Mouse (Mus musculus) frontal cortex, adult (tissue): Measurements from ENCODE around the gene Mpv17l.
"Not testable (repeated sequence)": the region's sequence is repeated elsewhere in the genome, so short reads cannot be mapped to it uniquely, and the experiment has no call there.

Source experiments
- ATAC-seq: cut with Nextera tagmentation; 2 replicates; pipeline ENCODE4 v1.9.2; 2017; ENCODE audit warnings: mild to moderate bottlenecking, moderate library complexity, mixed read lengths; ENCODE audit not compliant: low TSS enrichment

Gene Mpv17l

DNA sequence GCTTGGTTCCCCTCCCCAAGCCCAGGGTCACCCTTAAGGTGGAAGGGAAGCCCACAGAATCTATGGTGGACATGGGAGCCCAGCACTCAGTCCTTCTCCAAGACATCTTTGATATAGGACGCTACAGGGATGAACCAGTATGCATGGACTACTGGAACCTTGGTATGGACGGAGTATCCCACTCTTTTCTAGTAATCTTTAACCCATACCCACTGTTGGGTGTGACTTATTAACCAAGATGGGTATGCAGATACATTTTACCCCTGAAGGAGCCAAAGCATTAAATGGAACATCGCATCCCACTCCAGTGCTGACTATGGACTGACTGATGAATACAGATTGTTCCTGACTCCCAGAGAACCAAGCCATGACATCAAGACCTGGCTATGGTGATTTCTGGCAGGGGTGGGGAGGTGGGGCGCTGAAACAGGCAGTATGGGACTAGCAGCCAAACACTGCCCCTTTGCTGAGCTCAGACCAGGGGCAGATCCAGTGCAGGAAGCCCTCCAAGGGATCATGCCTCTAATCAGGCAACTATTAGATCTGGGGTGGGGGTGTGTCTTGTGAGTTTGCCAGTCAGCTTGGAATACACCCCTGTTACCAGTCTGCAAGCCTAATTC is 24.6 kb downstream of the Mpv17l start:
- ATAC-seq = no peak

DNA sequence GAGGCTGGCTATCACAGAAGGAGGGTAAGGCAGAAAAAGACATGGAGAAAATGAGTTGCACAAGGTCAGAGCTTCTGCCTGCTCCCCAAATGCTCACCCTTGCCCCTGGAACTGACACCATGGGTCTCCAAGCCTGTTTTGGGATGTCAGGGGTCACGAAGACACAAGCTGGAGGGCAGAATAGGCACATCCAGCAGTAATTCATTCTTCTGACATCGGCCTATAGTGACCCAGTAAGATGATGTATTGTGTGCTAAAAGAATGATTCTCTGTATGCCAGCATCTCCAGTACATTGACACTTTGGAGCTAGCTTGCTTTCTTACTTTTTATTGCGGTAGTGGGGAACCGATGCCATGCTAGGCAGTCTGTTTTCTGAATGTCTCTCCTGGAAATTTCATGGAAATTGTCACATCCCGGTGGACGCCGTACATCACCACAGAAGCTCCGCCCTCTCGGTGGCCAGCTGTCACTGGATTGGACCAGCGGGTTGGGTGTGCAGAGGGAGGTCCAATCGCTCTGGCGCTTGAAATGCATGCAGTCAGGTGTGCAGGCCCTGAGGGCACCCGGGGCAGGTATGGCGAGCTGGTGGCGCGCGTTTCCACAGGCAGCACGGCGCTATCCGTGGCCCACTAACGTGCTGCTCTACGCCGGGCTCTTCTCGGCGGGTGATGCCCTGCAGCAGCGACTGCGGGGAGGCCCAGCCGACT is 37.3 kb downstream of the Mpv17l start:
- ATAC-seq = peak; percentile 99

DNA sequence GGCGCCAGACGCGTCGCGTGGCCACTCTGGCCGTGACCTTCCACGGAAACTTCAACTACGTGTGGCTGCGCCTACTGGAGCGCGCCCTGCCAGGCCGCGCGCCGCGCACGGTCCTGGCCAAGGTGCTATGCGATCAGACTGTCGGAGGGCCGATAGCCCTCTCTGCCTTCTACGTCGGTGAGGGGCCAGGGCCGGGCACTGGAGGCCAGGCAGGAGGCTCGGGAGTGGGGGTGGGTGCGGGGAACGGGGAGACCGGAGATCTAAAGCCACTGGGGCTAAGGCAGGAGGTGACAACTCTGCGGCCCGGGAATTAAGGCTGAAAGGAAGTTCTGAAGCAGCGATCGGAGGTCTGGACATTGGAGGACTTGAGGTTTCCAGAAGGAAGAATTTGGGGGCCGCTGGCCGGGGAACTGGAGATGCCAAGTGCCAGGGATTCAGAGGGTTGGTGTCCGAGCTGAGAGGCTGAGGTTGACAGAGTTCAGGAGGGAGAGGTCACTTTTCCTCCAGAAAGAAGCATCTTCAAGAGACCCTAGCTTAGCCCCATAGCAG is 38.0 kb downstream of the Mpv17l start:
- ATAC-seq = peak; percentile 36

DNA sequence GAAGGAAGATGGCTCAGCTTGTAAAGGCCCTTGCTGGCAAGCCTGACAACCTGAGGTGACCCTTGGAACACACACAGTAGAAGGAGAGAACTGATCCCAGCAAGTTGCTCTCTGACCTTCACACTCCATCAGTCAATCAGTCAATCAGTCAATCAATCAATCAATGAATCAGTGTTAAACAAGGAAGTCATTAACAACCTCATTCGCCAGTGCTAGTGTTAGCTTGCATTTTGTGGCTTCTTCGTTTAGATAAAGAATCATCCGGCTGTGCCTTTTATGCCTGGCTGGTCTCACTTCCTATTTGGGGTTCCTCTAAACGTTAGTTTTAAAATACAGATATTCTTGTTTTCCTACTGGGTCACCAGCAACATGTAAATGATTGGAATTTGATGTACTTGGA is 41.2 kb downstream of the Mpv17l start:
- ATAC-seq = no peak

DNA sequence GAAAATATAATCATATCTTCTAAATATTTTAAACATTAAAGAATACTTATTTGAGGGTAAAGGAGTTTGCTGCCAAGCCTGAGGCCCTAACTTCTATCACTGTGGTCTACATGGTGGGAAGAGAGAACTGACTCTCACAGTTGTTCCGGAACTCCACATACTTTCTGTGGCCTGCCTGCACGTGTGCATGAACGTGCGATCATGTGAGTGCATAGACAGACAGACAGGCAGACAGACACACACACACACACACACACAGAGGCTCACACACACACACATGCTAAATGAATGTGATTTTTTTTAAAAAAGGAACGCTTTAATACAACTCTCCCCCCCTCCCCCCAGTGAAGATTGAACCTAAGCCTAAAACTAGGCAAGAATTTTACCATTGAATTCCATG is 41.8 kb downstream of the Mpv17l start:
- no peak for ATAC-seq

DNA sequence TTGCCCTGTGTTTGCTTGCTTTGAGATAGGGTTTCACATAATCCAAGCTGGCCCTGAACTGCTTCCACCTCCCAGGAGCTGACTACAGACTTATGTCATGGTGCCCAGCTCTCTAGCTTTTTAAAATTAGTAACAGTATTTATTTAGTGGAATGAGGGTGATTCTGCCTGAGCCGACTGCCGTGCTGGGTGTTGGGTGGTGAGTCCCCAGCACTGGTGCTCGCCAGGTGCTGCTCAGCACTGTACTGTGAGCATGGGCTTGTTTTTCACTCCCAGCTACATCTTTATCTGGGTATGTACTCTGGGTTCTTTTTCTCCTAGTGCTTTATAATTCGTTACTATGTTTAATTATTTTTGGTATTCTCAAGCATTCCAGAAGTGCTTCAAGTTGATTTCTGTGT is 42.2 kb downstream of the Mpv17l start:
- no peak for ATAC-seq

DNA sequence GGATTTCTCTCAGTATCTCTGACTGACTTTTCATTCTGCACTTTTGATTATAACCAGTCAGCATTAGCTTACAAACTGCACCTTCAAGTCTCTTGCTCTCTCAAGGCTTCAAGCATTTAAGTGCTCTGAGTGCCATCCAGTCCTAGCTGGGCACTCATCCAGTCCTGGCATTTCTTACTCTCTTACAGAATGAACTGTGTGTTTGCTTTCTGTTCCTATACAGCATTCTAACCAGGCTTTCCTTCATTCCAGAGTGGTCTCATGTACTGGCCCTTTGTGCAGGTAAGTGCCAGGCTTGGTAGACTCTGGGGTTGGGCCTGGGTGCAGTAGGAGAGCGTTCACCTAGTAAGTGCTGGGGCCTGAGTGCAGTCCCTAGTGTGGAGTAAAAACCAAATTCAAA is 43.3 kb downstream of the Mpv17l start:
- no peak for ATAC-seq

DNA sequence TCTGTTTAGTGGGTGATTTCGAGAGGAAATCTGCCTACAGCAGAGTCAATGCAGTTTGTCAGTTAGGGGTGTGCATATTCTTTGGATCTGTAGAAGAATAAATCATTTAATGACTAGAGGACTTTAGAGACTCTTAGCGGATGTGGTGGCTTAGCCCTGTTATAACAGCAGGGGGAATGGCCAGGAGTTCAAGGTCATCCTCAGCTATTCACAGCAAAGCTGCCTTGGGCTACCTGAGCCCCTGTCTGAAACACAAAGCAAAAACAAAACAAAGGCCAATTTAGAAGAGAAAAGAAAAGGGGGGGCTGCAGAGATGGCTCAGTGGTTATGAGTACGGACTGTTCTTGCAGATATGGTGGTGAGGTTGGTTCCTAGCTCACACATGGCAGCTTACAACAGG is 48.3 kb downstream of the Mpv17l start:
- ATAC-seq = no peak

DNA sequence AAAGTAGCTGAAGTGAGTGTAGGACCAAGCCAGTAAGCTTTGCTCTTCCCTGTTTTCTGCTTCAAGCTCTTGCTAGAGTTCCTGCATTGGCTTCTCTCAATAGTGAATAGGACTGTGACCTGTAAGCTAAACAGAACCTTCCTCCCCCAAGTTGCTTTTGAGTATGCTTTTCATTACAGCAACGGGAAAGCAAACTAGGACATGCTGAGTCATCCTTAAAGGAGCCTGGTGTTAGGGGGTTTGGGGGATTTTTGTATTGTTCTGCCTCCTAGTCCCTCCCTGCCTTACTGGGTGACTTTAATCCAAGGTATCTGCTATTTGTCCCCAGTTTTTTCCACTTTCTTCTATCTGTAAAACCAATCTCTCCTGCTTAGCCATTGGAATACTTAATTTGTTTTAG is 59.1 kb downstream of the Mpv17l start:
- no peak for ATAC-seq

DNA sequence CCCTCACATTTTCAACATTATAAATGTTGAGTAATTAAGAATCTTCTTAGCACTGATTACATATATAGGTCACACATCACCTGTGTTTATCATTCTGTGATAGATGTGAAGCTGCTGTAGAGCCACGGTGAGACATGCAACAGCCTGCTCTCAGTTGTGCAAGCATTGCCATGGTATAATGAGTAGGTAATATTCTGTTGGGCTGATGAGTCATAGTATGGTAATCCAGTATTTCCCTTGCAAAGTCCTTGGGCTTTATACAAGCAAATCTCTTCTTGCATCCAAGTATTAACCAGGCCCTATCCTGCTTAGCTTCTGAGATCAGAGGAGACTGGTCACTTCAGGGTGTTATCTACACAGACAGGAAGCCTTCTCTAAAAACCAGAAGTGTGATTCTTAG is 66.1 kb downstream of the Mpv17l start:
- ATAC-seq = no peak

DNA sequence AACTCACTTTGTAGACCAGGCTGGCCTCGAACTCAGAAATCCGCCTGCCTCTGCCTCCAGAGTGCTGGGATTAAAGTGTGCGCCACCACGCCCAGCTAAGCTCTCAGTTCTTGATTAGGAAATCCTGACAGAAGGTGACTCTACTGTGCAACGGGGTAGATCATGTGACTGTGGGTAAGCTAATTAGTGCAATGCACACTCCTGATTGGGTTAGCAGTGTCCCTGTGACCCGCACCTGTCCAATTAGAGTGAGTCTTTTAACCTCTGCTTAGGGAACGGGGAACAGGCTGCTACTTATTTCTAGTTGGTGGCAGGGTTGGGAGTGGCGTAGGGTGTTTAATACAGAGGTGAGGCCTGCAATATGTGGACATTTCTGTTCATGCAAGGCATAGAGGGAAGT is 69.1 kb downstream of the Mpv17l start:
- ATAC-seq = no peak

DNA sequence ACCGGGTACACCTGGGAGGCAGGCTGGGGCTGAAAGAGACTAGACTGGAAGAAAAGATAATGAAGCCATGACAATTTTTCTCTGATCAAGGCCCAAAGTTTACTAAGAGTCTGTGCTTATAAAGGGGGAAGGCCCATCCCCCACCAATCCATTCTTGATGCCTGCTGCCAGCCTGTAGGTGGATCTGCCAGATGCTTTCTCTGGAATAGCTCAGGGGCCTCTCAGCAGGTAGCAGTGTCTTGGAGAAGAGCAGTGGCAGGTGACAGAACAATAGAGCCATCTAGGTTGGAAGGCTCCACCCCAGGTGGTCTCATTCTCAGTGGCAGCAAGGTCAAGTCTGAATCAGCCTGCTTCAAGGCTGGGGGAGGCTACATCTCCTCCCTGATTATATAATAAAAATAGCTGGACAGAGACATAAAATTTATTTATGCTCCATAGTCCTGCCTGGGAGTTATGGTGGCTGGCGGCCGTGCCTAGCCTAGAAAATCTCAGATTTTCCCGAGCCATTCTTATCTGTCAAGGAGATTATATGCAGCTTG is 73.5 kb downstream of the Mpv17l start:
- ATAC-seq = not testable (repeated sequence)

DNA sequence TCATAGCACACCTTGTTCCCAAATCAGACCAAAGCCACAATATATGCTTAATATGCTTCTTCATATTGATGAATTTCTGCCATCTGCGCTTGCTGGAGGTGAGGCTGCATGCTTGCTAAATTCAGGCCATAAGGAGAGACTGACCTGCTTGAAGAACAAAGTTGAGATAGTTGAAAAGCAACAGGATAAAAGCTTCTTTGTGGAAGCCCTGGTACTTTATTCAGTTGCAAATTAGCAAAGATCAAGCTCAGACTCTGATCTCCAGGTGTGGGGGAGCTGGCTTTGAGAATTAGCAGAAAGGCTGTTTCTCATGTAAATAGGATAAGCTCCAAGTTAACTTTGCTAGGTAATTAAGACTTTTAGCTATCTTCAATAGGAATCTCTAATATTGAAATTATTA is 74.1 kb downstream of the Mpv17l start:
- not testable (repeated sequence) for ATAC-seq

DNA sequence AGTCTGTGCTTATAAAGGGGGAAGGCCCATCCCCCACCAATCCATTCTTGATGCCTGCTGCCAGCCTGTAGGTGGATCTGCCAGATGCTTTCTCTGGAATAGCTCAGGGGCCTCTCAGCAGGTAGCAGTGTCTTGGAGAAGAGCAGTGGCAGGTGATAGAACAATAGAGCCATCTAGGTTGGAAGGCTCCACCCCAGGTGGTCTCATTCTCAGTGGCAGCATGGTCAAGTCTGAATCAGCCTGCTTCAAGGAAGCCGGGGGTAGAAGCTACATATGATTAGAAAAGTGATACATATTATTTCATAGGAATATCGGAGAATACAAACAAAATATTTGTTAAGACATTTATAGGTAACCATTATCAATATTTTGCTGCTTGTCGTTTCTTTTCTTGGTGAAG is 78.8 kb downstream of the Mpv17l start:
- not testable (repeated sequence) for ATAC-seq

DNA sequence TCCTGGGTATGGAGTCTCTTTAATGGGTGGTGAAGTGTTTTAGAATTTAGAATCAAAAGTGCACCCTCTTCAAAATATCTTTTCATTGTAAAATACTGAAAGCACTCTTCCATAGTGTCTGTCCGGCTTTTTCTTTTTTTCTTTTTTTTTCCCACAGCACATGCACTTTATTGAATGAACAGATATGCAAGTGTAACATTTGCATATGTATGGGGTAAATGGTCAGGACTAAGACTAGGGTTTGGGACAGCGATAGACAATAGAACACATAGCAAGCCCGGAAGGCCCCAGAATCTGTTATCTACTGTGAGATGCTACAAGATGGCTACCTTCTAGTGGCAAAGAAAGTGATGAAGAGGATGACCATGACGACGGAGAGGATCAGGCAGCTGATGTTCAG is 80.2 kb downstream of the Mpv17l start:
- no peak for ATAC-seq

DNA sequence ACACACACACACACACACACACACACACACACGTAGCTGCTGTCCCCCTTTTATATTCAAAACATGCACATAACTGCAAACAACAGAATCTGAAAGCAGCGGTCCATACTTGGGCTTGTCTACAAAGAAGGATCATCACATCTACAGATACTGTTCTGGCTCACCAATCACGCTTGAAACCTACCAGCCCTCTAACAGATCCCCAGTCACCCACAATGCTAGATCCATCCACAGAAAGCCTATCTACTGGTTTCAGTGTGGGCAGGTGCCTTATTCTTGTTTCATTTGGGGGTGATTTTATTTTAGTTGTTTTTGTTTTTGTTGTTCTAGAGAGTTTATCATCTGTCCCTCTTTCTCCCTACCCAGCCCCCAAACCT is 83.2 kb downstream of the Mpv17l start:
- peak; percentile 70 for ATAC-seq

DNA sequence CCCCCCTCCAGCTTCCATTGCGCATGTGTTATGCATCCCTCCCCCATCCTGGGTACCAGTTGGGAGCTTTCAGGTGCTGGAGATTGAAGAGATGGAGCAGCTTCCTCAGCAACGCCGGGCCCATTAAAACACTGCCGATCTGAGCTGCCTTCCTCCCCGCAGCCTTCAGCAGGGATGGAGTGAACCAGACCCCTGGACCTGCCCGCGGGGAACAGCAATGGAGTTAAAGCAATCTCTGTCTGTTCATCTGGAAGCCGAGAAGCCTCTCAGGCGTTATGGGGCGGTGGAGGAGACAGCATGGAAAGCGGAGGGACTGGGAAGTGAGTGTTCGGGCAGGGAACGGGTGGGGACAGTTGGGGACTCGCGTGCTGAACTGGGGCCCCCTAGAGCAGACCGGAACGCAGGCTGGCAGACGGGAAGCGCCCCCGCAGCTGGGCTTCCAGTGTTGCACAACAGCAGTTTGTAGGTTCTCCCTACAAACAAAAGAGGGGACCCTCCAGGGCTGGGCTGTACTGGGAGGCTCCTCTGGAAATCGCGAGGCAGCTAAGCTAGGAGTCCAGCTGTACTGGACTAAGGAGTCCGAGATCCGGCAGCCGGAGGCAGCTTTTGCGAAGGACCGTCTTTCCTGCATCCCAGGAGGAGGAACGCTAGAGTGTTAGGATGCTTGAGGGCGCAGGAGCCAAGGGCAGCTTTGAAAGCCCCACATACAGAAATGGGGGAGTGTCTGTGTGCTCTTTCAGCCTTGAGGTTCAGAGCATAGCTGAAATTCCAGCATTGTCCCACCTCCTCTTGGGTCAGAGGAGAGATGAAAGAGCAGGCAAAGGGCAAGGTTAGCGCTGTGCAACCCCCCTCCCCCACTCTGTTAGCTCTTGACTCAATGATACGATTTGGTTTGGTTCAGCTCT is 83.9 kb downstream of the Mpv17l start, which contains the start of the genes 2900011O08Rik and Ifitm7:
2900011O08Rik (plus strand) TSS at position 31 of the 905 bp plus-strand sequence.
Ifitm7 (minus strand) TSS at position 315 of the 905 bp plus-strand sequence.
- ATAC-seq = peak; percentile 93

DNA sequence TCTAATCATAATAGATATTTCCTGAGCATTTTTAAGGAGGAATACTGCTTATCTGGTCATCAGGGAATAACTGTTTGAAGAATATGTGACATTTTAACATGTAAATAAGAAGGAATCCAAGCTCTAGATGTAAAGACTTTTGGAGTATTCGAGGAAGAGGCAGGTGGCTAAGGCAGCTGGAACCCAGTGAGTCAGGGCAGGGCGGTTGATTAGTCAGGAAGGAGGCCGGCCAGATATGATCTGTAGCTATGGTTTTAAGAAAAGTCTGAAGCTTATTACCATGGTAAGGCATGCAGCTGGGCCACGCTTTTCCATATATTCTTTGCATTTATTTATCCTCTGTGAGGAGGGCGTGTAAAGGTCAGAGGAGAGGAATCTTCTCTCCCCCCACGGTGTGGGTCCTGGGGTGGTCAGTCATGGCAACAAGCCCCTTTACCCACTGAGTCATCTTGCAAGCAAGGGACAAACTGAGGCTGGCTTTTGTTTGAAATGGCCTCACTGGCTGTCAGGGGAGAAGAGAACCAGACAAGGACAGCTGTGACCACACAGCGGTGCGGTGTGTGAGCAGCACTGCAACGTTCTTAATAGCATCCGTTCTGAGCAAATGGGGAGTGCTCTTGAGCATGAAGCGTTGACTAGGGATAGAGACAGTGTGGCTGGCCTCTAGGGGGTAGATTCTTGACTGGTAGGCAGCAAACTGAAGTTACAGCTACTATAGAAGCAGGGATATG is 89.7 kb downstream of the Mpv17l start:
- ATAC-seq = 0 out of 2 replicates have a peak, but pooled peaks have one; percentile 26

DNA sequence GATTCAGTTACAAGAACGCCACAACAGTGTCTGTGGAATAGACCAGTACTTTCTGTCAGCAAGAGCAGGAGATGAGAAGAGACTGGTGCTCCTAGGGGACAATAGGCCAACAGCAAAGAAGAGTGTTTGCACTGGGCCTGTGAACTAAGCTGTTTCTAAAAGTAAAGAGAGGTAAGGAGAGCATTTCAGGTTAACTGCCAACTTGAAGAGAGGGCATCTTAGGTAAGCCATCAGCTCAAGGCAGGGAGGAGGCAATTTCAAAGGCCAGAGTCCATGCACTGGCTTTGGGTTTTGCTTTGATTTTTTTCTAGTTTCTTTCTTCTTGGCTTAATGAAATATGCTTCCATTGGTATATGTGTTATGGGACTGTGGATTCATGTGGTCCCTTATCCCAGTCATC is 91.1 kb downstream of the Mpv17l start:
- ATAC-seq = no peak

DNA sequence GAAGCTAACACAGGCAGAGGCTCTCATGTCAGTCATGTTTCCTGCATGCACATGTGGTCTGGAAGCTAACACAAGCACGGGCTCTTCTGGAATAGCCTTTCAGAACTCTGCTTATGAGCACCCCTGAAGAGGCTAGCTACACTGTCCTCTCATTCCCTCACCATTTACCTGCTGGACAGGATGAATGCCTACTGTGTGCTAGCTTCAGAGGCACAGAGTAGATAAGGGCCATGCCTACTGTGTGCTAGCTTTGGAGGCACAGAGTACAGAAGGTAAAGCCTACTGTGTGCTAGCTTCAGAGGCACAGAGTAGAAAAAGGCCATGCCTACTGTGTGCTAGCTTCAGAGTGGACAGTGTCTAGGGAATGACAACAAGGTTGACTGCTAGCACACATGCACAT is 91.5 kb downstream of the Mpv17l start:
- no peak for ATAC-seq
